Mouse (Mus musculus): ENCODE data around the gene C1qtnf9.

The C1qtnf9 gene

GRCm38 (mm10) chr14:60767884-60768283 lies at the start of gene C1qtnf9:
C1qtnf9 (plus strand) TSS chr14:60768134.
- DNase-seq (ENCODE audit: low spot score in 2 of 2) = no peak

GRCm38 (mm10) chr14:60721304-60721703 lies 46.6 kb upstream of the C1qtnf9 start:
- DNase-seq (ENCODE audit: low spot score in 2 of 2) = no peak

GRCm38 (mm10) chr14:60721938-60722337 lies 46.0 kb upstream of the C1qtnf9 start:
- no peak for DNase-seq (ENCODE audit: low spot score in 2 of 2)

- no peak for DNase-seq (ENCODE audit: low spot score in 2 of 2)
These were observed 41.8 kb upstream of the C1qtnf9 start for GRCm38 (mm10) chr14:60726091-60726490.

- DNase-seq (ENCODE audit: low spot score in 2 of 2) = no peak
These were observed 40.8 kb upstream of the C1qtnf9 start for GRCm38 (mm10) chr14:60727130-60727529.

DNA sequence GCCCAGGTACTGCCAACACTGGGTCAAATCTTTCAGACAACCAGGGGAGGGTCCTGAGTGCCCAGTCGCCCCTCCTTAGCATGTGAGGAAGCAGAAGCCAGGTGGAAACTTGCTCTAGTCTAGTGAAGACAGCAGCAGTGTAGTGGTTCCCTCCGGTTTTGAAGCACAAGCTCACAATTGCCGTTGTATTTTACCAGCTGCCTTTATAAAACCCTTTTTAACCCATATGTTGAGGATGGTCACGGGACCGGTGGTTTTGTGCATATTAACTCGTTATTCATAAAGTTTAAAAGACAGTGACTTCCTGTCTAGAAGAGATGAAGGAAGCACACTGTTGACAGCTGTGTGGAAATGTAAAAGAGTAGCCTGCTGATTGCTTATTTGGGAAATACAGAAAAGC lies 35.9 kb upstream of the C1qtnf9 start:
- DNase-seq (ENCODE audit: low spot score in 2 of 2) = no peak

DNA sequence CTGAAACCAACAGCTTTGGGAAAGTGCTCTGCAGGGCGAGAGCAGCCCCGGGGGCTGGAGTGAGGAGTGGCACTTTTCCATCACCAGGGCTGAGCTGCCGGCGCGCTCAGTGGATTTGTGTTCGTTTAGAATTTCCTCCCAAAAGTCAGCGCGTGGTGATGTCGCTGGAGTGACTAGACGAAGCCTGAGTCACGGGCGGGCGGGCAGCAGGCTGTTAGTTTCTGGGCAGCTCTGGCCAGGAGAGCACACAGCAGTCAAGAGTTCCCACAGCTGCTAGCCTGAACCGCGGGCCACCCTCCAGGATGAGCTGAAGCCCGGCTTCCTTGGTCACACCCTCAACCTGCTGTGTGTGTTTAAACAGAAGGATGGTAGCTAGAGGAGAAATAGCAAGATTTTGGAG lies 35.1 kb upstream of the C1qtnf9 start:
- peak in 1 of 2 experiments; percentile 76 for DNase-seq (ENCODE audit: low spot score in 2 of 2)

- DNase-seq (ENCODE audit: low spot score in 2 of 2) = no peak
These were observed 34.2 kb upstream of the C1qtnf9 start for GRCm38 (mm10) chr14:60733706-60734105.

- DNase-seq (ENCODE audit: low spot score in 2 of 2) = no peak
These were observed 32.7 kb upstream of the C1qtnf9 start for GRCm38 (mm10) chr14:60735206-60735605.

DNA sequence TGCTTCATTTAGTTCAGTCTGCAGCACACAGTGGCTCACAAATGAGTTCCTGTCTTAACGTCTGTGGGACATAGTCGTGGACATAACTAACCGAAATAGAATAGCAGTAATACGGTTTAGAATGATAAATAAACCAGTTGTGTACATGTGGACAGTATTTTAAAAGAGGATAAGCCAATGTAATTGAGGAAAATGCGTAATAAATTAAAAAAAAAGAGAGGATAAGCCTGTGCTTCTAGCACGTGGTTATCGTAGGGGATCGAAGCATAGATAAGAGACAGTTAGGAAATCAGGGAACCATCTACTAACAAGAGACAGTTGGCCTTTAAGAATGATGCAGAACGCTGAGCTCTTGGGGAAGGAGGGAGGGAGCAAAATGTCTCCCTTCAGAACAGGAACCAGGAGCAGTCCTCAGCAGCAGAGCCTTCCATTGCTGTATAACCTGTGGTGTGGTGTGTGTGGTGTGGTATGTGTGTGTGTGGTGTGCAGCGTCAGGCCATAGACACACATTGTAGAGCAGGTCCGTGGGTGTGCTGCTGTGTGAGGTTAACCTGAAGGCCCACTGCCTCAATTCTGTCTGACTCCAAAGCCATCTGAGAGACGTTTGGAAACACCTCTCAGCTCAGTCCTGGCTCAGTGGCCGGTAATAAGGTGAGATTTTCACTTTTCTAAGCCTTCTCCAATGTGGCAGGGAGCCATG lies 31.9 kb upstream of the C1qtnf9 start:
- no peak for DNase-seq (ENCODE audit: low spot score in 2 of 2)

GRCm38 (mm10) chr14:60736591-60737192 lies 31.2 kb upstream of the C1qtnf9 start:
- DNase-seq (ENCODE audit: low spot score in 2 of 2) = peak; percentile 64 to 78

DNA sequence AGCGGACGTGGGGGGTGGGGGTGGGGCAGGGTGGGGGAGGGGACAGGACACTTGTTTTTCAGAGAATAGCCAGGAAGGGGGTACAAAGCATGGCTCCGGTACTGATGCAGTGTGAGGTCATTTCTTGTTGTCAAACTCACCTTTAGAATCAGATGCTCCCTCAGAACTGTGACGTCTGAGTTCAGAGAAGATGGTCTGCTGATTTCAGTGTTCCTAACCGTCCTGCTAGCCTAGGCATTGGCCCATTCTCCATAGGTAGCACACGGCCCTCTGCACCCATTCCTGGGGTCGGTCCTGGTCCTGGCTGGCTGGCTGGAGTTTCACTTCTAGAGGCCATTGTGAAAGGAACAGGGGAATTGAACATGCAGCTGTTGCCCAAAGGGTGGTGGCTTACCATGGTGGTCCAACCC lies 30.7 kb upstream of the C1qtnf9 start:
- DNase-seq (ENCODE audit: low spot score in 2 of 2) = no peak

DNA sequence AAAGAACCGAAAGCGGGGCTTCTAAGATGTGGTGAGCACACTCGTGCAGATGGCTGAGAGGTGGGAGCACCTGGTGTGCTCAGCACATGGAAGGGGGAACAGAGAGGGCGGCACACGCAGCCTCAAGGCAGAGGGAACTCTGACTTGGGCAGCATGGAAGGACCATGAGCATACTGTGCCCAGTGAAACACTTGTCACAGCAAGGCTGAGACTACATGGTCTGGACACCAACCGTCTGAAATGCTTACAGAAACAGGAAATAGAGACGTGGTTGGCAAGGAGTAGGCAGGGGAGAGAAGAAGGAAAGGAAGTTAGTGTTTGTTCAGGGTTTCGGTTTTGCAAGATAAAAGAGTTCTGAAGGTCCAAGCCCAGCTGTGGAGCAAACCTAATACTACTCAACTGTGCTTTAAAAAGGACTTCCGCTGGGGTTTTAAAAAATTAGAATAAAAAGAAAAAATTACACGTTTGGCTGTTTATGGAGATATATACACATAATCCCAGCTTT lies 29.4 kb upstream of the C1qtnf9 start:
- DNase-seq (ENCODE audit: low spot score in 2 of 2) = no peak

DNA sequence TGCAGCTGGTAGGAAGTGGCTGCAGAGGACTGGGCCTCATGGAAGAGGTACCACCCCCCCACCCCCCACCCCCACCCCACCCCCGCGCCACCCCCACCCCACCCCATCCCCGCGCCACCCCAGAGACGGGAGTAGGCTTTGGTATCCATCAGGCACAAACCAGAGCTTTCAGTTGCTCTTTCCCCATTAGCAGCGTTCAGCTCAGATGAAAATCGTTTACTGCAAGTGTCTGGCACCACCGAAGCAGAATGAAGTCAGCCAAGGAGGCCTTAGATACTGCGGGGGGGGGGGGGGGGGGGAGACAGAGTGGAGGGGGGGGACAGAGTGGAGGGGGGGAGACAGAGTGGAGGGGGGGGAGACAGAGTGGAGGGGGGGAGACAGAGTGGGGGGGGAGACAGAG lies 28.8 kb upstream of the C1qtnf9 start:
- no peak for DNase-seq (ENCODE audit: low spot score in 2 of 2)

- no peak for DNase-seq (ENCODE audit: low spot score in 2 of 2)
These were observed 28.3 kb upstream of the C1qtnf9 start for GRCm38 (mm10) chr14:60739616-60740015.

- DNase-seq (ENCODE audit: low spot score in 2 of 2) = no peak
These were observed 27.4 kb upstream of the C1qtnf9 start for GRCm38 (mm10) chr14:60740507-60740906.

DNA sequence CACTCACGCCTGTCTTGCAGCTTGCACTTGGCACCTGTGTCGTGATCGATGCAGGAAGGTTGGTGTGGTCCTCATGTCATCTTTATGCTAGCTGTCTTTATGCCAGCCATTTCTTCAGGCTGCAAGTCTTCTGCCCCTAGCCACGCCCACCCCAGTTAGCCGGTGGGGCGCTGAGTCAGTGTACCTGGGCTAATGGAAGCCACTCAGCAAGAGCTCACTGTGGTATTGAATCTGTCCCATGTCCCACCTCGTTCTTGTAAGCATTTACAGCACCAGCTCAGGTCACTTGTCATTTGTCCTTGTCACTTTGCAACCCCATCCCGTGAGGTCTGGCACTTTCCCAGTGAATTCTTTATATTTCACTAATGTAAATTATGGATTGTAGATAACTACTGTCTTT lies 26.9 kb upstream of the C1qtnf9 start:
- DNase-seq (ENCODE audit: low spot score in 2 of 2) = no peak

DNA sequence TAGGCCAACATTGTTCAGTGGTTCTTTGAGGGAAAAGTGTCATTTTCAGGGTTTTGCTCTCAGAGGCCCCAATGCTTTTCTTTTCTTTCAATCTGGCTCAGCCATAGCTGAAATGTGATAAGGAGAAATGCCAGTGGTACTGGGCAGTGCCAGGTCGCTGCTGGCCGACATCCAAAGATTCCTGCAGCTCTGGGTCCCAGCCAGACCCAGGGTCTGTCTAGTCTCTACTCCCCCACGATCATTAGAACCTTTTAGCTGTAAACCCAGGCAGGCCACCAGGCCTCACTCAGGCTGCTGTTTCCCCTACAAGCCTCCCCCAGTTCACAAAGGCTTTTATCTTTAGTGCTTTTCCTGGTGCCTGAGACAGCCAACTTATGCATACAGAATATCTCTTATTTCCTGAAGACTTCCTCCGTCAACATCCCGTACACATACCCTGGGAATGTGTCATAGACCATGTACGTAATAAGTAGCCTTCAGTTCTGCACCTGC lies 26.4 kb upstream of the C1qtnf9 start:
- DNase-seq (ENCODE audit: low spot score in 2 of 2) = no peak

- DNase-seq (ENCODE audit: low spot score in 2 of 2) = peak in 1 of 2 experiments; percentile 51
These were observed 24.3 kb upstream of the C1qtnf9 start for GRCm38 (mm10) chr14:60743681-60744080.

GRCm38 (mm10) chr14:60745201-60745600 lies 22.7 kb upstream of the C1qtnf9 start:
- DNase-seq (ENCODE audit: low spot score in 2 of 2) = no peak

GRCm38 (mm10) chr14:60746141-60746540 lies 21.8 kb upstream of the C1qtnf9 start:
- DNase-seq (ENCODE audit: low spot score in 2 of 2) = no peak

DNA sequence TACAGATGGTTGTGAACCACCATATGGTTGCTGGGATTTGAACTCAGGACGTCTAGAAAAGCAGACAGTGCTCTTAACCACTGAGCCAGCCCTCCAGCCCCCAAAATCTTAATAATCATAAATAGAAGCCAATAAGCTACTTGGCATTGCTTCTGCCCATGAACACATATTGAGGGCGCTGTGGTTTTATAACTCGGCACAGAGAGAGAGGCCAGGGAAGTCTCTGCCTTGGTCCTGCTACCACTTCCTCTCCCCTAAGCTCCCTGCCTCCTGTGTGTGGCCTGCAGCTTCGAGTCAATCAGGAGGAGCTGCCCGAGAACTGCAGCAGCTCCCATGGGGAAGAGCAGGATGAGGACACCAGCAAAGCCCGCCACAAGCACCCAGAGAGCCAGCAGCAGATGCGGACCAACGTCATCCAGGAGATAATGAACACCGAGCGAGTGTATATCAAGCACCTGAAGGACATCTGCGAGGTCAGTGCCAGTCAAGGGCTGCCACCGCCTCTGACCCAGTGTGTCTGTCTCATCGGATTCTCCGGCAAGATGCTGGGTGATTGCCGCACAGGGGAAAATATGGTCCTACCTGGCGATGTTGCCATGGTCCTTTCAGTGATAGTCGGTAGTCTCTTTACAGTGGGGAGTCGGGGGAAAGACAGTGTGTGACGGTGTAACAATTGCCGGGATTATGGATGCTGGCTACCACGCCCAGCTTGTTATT lies 20.6 kb upstream of the C1qtnf9 start:
- no peak for DNase-seq (ENCODE audit: low spot score in 2 of 2)

GRCm38 (mm10) chr14:60749880-60750279 lies 18.1 kb upstream of the C1qtnf9 start:
- DNase-seq (ENCODE audit: low spot score in 2 of 2) = no peak
